Mouse (Mus musculus) erythroid progenitor cell, adult 5-6 weeks (primary cell): Measurements from ENCODE around the gene Celf2. TPM values are rescaled to one million over a fixed set of nuclear protein-coding genes. Genes with fewer than 3 reads are reported as not detected.
"Not testable (repeated sequence)": the region's sequence is repeated elsewhere in the genome, so short reads cannot be mapped to it uniquely, and the experiment has no call there.

Experiments used
- ATAC-seq: replicated peaks from 2 replicates; pipeline ENCODE4 v1.8.0; 2016; ENCODE audit warnings: moderate number of reproducible peaks, mild to moderate bottlenecking, moderate TSS enrichment, inconsistent platforms; ENCODE audit not compliant: poor library complexity, low FRiP score, severe bottlenecking
- total RNA-seq, 2 experiments: library from RNA; stranded (forward) in 1 of 2; stranded (reverse) in 1 of 2; fragments of 150-400 nt in 1 of 2; fragments of 186-747, 209-891 nt in 1 of 2; gene quantifications; 2 replicates each; pipeline versions ENCODE4 v1.2.3 to v1.2.4; 2015 to 2017; ENCODE audit warnings: low replicate concordance in 2 of 2

Gene Celf2
- 24.7 and 48.7 TPM in 2 replicates for total RNA-seq (2015; ENCODE audit: low replicate concordance)
- 12.0 and 14.1 TPM in 2 replicates for total RNA-seq (2017; ENCODE audit: low replicate concordance)

DNA sequence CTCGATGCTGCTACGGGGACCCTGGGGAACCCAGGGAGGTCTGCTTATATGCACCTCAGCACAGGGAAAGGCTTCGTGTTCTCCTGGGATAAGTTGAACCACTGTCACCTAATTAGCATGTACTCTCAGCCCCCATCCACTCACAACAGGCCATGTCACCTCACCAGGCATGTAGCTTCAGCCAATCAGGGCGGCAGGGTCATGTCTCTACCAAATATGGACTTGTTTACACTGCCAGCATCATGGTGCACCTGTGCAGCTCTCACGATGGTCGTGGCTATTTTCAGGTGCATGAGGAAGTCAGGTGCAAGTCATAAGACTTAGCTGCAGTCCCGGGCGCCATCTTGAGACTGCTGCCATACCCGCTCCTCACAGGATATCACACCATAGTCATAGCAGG, at the start of gene Celf2:
TSS of gene Celf2 (minus strand) at position 101 of the 400 bp plus-strand sequence.
- ATAC-seq = not testable (repeated sequence)

DNA sequence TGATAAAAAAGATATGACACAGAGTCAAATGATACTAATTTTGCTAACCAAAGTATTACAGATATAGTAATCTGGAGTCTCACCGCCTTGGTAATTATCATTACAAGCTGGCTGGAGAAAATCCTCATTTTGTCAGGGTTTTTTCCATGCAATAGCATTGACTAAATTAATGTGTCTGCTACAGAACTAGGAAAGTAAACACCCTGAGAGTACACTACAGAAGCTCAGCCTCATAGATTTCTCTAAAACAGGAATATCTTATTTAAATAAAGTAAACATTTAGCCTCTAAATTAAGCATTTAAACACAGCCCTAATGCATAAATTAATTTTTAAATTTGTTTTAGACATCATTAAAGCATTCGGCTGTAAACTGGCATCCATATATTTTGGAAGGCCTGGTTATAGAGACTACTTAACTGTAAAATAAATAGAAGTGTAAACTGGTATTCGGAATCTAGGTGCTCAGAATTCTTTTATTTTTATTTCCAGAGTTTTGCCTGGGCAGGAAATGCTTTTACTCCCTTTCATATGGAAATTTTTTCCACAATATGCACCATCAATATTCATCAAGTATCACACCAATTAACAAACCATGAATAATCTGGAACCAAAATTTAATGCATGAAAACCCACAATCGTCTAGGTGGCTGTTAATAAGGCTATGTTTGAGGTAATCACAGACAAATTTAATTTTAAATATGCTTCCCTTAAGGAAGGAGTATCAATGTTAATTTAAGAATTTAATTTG, 46.0 kb upstream of the Celf2 start:
- ATAC-seq = no peak

DNA sequence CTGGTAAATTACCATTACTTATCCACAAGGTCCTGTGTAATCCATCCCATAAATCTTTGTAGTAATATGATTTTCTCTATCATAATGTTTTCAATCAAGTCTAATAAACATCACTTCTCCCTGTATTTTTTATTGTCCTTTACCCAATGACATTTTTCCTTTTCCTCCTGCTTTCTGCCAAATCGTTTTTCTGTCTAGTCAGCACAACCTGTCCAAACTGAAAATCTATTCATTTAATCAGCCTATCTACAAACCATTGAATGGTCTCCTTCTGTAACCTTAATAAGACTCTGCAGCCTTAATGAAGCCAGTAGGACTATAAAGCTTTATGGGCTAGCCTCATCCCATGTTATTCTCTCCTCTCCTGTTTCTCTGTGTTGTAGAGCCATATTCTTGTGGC, 45.2 kb upstream of the Celf2 start:
- ATAC-seq = no peak

DNA sequence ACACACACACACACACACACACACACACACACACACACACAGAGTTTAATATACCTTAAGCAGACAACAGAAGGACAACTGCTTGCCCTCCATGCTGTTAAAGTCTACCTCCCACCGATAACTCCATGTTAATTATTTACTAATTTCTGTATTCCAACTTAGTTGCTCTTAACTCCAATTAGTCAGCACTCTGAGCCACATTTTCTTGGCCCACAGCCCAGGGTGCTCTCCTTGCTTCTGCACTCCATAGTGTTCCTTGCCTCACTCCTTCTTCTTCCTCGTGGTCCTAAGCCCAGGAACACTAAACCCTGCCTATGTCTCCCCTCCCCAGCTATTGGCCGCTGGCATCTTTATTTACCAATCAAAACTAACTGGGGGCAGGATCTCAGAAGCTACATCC, 43.5 kb upstream of the Celf2 start:
- no peak for ATAC-seq

DNA sequence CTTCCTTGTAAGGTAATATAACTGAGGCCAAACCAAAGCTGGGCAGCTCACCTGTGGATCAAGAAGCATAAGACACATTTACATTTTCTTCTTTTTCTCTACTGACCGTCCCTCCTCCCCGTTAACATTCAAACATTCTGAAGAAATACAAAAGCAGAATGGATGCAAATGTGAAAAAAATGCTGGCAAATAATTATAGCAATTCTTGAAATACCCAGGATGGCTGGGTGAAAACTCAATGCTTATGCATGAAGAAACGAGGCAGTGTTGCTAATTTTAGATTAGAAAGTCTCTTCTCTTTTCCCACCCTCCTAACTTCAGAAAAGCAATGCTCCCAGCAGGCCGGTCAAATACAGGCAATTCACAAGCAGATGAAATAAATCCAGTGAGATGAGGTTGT, 39.5 kb upstream of the Celf2 start:
- no peak for ATAC-seq

DNA sequence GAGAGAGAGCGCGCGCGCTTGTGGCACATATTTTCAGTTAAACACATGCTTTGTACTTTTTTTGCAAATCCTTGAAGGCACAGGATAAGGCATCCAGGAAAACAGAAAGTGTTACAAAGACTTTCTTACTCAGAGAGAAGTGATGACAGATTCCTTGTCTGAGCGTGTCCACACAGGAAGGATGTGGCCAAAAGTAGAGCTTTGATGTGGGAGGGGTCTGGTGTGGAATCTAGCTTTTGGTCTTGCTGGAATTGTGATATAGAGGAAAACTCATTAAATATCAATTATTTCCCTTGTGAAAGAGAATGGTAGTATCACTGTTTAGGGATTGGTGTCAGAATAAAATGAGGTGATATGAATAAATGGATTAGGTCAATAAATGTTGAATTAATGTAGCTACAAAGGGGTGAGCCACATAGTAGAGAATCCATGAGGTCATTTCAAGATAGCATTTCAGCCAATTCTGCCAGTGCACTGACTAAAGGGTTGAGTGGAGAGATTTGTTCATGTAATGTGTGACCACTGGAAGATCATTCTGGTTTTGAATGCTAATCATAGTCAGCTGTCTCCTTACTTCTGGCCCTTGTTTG, 25.3 kb upstream of the Celf2 start:
- no peak for ATAC-seq

DNA sequence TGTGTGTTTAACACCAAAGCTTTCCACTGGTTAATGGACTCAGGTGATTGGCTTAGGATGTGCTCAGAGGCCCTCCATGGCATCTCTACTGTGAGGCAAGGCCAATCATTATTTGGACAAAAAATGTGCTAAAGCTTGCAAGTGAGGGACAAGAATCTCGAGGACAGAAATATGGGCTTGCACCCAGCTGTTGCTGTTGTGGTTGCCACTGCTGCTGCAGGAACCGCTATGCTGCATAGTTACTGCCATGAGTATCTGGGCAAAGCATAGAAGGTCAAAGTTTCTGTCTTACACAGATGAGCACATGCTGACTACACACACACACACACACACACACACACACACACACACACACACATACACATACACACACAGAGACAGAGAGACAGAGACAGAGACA, 24.8 kb upstream of the Celf2 start:
- ATAC-seq = no peak

DNA sequence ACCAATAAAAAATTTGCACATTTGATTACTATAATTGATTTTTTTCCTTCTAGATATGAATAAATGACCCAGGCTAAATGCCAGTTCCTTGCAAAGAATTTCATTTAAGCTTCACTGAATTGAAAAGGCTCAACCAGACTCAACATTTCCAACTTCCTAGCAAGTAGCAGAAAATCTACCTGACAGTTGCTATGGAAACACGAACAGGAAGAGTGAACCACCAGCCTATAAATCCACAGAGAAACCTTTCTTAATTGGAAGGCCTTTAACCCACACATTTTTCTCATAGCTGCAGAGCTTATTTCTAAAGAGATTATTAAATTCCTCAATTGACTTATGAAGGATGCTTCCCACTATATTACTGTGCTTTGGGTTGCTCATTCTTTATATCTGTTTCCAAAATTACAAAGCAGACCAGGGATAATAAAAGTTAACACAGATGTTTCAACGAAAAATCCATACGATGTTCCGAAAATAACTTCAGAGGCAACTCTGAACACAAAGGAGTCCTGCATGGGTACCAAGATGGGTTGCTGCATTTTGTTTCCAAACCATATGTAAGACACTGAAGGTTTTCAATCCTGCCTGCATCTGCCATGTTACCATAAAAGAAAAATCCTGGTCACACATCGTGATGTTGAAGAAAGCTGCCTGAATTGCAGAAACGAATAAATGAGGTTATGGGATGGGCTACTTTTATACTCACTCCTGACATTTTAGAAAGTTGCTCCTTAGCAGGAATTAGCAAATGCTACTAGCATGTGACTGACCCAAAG, 22.0 kb upstream of the Celf2 start:
- ATAC-seq = no peak

DNA sequence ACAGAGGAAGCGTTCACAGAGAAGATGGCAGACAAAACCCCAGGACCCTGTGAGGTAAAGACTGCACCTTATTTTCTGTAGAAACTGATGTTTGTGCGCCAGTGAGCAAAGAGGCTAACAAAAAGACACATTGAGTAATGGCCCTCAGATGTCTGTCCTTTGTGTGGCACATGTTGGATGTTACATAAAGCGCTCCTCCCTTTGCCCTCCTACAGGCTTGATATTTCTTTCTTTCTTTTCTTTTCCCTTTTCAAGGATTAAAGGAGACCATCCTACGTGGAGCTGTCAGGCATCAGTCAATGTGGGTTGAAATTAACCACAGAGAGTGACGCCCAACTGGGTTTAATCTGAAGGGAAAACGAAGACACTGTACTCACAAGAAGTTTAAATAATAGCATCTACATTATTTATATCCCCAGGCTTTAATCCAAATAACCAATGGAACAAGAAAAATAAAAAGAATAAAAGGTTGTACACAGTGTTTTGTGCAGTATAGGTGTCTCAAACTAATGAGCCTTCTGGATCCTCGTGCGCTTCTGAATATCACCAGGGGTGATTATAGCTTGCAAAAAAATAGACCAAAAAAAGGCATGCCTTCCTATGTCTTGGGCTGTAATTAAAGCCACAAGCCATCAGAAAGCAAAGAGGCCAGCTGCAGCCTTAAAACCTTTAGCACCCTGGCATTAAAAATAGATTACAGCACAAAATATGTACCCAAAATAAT, 21.3 kb upstream of the Celf2 start:
- no peak for ATAC-seq

DNA sequence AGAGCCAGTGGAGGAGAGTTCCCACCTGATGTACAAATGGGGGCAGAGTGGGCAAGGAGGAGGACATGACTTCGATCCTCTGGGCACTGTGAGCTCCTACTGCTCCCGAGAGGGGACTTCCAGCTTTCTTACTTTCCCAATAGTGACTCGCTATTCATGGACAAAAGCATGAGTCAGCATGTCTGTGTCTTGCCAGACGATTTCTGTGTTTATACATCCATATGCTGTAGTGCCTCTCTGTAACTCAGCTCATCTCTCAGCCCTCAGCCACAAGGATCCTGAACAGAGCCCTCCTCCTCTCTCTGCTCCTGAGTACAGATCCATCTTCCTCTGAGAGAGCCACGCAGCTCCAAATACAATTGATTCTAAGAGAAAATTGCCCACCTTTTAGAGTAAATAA, 20.3 kb upstream of the Celf2 start:
- ATAC-seq = no peak

DNA sequence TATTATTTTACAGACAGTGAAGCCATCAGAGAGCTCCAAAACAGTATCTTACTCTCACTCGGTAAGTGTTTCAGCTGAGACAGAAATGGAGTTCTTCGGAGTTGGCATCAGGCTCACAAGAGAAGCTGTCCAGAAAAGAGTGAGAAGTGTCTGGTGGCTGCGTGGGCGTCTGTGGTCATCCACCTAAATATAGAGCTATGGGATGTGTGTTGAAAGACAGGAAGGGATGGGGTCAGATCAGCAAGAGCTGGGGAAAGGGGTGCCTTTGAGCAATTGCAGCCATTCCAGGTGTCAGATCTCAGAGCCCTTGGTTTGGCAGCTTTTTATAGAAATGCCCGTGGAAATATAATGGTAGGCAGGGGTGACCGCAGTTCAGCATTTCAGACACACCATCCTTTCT, 17.3 kb upstream of the Celf2 start:
- ATAC-seq = no peak

DNA sequence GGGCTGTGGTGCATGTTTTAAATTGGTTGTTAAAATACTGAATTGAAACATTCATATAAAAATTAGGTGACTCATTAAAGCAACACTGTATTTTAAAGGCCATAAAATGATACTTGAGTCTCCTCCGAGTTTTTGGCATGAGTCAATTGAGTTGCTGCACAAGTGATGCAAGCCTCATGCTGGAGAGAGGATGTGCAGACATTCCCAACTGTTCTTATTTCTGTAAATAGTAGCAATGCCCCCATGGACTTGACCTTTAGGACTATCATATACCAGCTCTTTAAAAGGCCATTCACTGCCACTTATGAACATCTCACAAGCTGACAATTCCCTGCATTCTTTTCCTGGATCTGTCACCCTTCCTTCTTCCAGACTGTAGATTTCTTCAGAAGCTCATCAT, 10.1 kb upstream of the Celf2 start:
- ATAC-seq = no peak

DNA sequence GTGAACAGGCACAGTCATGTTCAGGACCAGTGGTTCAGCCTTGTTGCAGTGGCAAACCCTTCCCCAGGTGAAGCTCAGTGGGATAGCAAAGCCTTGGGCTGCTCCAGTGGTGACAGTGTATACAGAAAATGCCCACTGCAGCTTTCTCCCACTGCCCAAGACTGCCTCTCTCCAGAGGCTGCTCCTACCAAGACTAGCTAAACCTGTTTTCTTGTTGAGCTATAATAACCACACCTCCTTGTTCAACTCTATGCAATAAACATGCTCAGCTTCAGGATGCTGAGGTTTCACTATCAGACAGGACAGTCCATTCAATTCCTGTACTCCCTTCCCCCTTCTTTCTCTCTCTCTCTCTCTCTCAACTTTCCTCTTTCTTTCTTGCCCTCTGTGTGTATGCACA, 15.9 kb downstream of the Celf2 start:
- no peak for ATAC-seq

DNA sequence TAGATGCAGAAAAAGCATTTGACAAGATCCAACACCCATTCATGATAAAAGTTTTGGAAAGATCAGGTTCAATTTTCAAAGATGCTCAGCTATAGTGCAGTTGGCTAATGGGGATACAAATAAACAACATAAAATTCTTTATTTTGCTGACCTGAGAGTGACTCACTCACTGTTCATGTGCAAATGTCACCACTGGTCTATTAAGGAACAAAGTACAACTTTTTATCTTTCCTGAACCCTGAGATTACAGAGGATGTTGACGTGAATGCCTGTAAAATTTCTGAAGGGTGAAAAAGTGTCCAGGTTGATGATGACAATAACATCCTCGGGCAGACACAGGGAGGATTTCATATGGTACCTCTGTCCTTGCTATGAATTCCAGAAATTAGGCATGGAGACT, 24.4 kb downstream of the Celf2 start:
- ATAC-seq = no peak

DNA sequence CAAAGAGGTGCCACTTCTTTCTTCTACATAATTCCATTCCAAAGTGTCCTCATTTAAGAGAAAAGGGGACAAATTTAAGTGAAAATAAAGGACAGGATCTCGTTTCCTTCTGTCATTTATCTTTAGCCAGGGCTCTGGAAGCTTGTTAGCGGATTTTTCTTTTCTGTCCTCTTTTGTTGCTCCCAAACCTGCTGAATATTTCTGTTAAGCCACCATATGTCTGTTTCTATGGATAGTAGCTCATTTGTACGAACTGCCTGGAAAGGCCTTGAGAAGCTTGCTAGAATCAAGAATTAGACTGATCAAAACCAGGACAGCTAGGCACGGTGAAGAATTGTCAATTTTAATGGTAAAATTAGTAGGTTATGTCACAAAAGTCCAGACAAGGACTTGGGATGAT, 27.3 kb downstream of the Celf2 start:
- ATAC-seq = no peak

DNA sequence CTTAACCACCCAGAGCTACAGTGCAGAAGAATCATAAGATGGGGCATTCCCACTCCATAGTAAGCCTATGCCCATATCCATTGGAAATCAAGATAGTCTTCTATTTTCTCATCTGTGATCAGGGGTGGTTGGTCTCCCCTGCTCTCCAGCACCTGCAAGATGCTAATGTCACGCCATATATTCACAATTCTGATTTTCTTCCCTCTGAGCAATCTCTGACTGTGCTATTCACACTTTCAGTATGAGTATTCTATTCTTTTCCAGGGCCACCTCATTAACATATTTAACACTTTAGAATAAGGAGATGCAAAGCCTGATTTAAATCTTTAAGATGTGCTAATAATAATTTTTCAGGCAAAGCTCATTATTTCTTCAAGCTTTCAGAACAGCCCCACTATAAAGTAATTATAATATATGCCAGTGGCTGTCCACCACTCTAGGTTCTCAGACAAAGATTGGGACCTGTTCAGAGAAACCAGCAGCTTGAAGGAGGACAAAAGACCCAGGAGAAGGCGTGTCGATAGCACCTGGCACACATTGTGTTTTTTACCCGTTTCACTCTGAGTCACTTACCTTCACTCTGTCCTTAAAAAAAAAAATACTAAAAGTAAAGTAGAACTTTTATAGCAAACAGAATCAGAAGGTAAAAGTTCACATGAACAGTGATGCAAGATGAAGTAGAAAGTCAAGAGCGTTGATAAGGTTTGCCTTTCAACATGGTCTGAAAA, 48.9 kb downstream of the Celf2 start:
- no peak for ATAC-seq

DNA sequence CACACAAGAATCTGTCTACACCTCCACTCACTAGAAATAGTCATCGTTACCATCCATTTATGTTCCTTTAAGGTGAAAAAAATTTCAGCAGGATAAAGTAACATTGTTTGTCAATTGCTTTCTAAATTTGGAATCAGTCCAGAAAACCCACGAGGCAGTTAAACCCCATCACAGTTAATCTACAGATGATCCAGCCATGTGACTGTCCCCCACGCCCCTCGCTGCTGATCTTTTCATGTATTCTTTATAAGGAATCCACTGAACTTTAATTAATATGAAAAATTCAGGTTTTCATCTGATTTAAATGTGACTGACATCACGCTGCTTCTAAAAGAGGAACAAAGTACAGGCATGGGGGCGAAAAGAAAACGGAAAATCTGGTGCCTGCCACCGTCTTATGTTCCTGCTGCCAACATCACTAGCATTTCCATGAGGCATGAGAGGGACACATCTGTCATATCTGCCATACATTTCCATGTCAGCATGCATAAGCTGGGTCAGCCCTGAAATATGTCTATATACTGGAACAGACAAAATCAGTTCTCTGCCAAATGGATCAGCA, 70.6 kb downstream of the Celf2 start:
- no peak for ATAC-seq

DNA sequence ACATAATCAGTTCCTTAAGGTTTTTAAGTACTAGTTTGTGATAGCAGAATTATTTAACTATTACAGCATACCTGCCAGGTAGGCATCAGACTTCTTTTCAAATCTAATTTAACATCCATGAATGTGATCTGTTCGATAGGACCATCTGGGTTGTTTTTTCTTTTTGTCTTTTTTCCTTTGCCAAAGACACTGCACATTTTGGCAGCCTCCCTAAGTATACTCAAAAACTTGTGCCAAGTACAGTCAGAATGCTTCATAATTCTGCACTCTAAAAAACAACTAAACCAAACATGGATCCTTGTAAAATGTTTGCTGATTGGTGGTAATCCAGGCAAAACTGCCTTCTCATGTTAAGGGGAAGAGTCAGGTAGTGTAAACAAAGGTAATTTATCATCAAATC, 82.9 kb downstream of the Celf2 start:
- ATAC-seq = no peak

DNA sequence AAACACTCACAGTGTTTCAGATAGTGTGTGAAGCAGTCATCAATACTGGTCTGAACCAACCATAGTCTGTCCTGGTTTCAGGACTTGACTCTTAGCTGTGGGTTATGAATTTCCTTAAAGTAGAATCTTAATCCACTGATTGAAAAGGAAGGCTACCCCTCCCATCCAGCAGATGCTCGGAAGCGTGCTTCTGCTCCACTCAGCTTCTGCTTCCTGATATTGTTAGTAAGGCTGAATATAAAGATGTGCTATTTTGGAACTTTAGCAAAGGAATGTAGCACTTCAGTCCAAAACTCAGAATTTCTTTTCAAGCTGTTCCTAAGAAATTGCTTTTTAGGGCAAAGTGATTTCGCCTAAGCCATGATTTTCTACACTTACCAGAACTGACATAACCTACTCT, 108.8 kb downstream of the Celf2 start:
- no peak for ATAC-seq
